Mouse (Mus musculus) forebrain, postnatal 0 days (tissue): ENCODE measurements around the gene Fntb. TPM values are rescaled to one million over a fixed set of nuclear protein-coding genes. Genes with fewer than 3 reads are reported as not detected.

Experiments
- ATAC-seq: fragments of 200-750 bp; cut with Nextera tagmentation; 2 replicates; pipeline ENCODE4 v1.8.0; 2017; ENCODE audit warnings: mild to moderate bottlenecking, moderate library complexity
- DNase-seq: peaks from one replicate; pipeline ENCODE4 v3.0.0-alpha.2; 2015
- H3K27ac ChIP-seq: fragments of 300-500 bp; sonication (generic); 2 replicates; pipeline ENCODE4 v1.5.1; 2014; ENCODE audit warnings: low read depth, mild to moderate bottlenecking, antibody characterized with exemption, low read length, moderate library complexity, mixed read lengths
- H3K27me3 ChIP-seq: fragments of 300-500 bp; sonication (generic); 2 replicates; pipeline ENCODE4 v1.6.1; 2014; ENCODE audit warnings: mild to moderate bottlenecking, low read length, mixed read lengths; ENCODE audit not compliant: insufficient read depth
- H3K36me3 ChIP-seq: fragments of 300-500 bp; sonication (generic); 2 replicates; pipeline ENCODE4 v1.6.1; 2014; ENCODE audit warnings: mild to moderate bottlenecking, moderate library complexity; ENCODE audit not compliant: insufficient read depth
- H3K4me1 ChIP-seq: fragments of 300-500 bp; sonication (generic); 2 replicates; pipeline ENCODE4 v1.6.1; 2014; ENCODE audit warnings: antibody characterized with exemption; ENCODE audit not compliant: insufficient read depth
- H3K4me2 ChIP-seq: fragments of 300-500 bp; sonication (generic); 2 replicates; pipeline ENCODE4 v1.6.1; 2014; ENCODE audit warnings: low read depth, mild to moderate bottlenecking, moderate library complexity
- H3K4me3 ChIP-seq: fragments of 300-500 bp; sonication (generic); 2 replicates; pipeline ENCODE4 v1.5.1; 2014; ENCODE audit warnings: low read depth, low read length, mixed read lengths
- H3K9ac ChIP-seq: fragments of 300-500 bp; sonication (generic); 2 replicates; pipeline ENCODE4 v1.6.1; 2014; ENCODE audit warnings: mild to moderate bottlenecking
- H3K9me3 ChIP-seq: fragments of 300-500 bp; sonication (generic); 2 replicates; pipeline ENCODE4 v1.6.1; 2016; ENCODE audit warnings: low read length
- CTCF ChIP-seq: sonication (generic); IDR thresholded peaks from 2 replicates; pipeline ENCODE4 v1.5.1; 2016; ENCODE audit warnings: antibody characterized with exemption, control low read depth, low read depth
- WGBS: fragments of 180-500 bp; shearing (Covaris S2); extraction: QIAGEN DNeasy Blood & Tissue Kit; methylation state at CpG from one replicate; pipeline ENCODE4 v1.1.7; 2014; 5-methylcytosine and 5-hydroxymethylcytosine counted together
- polyA plus RNA-seq: library from polyadenylated mRNA; unstranded; fragments of >200 nt; fragmentation: Nextera tagmentation; extraction: Ambion mirVana; gene quantifications from 2 replicates; pipeline ENCODE4 v1.2.1, GENCODE M21; 2015
- total RNA-seq: library from RNA; depleted of rRNA; stranded (reverse); fragments of >200 nt; gene quantifications from 2 replicates; pipeline ENCODE4 v1.2.3, GENCODE M21; 2014

Gene Fntb
- total and polyA plus RNA-seq, 2 experiments from 2014 or later, result 32.3 to 42.3 TPM

GRCm38 (mm10) chr12:76886826-76887225 is 121.4 kb downstream of the Fntb start:
- Histone ChIP-seq H3K4me1 (no peaks in the 10 kb centered on the region), H3K4me2 (no peak overlapping the region), H3K27ac (no peak overlapping the region), H3K9ac (no peak overlapping the region), H3K27me3 (no peaks in the 10 kb centered on the region), H3K36me3 (peaks cover 10% of the 10 kb centered on the region), H3K9me3 (no peaks in the 10 kb centered on the region), H3K4me3 (no peak overlapping the region)
- no peak for TF ChIP-seq CTCF
- no peak for DNase-seq
- ATAC-seq, result no peak
- 78% methylated on average over 7 of the region's 7 CpGs for WGBS

- no peak overlapping the region for H3K4me3 ChIP-seq
- TF ChIP-seq CTCF, result no peak
- ATAC-seq (no peak), DNase-seq (no peak)
- H3K9me3 ChIP-seq, result no peaks in the 10 kb centered on the region
- H3K27ac ChIP-seq, result no peak overlapping the region
- 95% methylated on average over 12 of the region's 12 CpGs for WGBS
- peaks cover 18% of the 10 kb centered on the region for H3K36me3 ChIP-seq
- no peak overlapping the region for H3K9ac ChIP-seq
- no peaks in the 10 kb centered on the region for H3K27me3 ChIP-seq
- H3K4me1 ChIP-seq, result no peaks in the 10 kb centered on the region
- no peak overlapping the region for H3K4me2 ChIP-seq
These were observed 122.6 kb downstream of the Fntb start for GRCm38 (mm10) chr12:76887941-76888340.

- Histone ChIP-seq H3K4me2 (no peak overlapping the region), H3K4me3 (no peak overlapping the region), H3K27me3 (no peaks in the 10 kb centered on the region), H3K9me3 (no peaks in the 10 kb centered on the region), H3K27ac (no peak overlapping the region), H3K36me3 (peaks cover 18% of the 10 kb centered on the region), H3K4me1 (no peaks in the 10 kb centered on the region), H3K9ac (no peak overlapping the region)
- ATAC-seq (no peak), DNase-seq (no peak)
- WGBS, result 92% methylated on average over 11 of the region's 11 CpGs
- TF ChIP-seq CTCF, result no peak
These were observed 124.2 kb downstream of the Fntb start for GRCm38 (mm10) chr12:76889404-76890184.

GRCm38 (mm10) chr12:76891160-76891559 is 125.8 kb downstream of the Fntb start:
- TF ChIP-seq CTCF, result no peak
- no peak overlapping the region for H3K27ac ChIP-seq
- no peak overlapping the region for H3K4me3 ChIP-seq
- H3K4me2 ChIP-seq, result no peak overlapping the region
- no peak; the same call in 1 of the 2 replicates for ATAC-seq
- H3K36me3 ChIP-seq, result peaks cover 18% of the 10 kb centered on the region
- no peak for DNase-seq
- no peak overlapping the region for H3K9ac ChIP-seq
- no peaks in the 10 kb centered on the region for H3K9me3 ChIP-seq
- no peaks in the 10 kb centered on the region for H3K27me3 ChIP-seq
- H3K4me1 ChIP-seq, result no peaks in the 10 kb centered on the region
- WGBS, result 72% methylated on average over 3 of the region's 3 CpGs

GRCm38 (mm10) chr12:76892910-76893695 is 127.7 kb downstream of the Fntb start:
- no peaks in the 10 kb centered on the region for H3K4me1 ChIP-seq
- no peak overlapping the region for H3K4me2 ChIP-seq
- DNase-seq (no peak), ATAC-seq (no peak)
- H3K27me3 ChIP-seq, result no peaks in the 10 kb centered on the region
- no peak for TF ChIP-seq CTCF
- H3K9me3 ChIP-seq, result no peaks in the 10 kb centered on the region
- no peak overlapping the region for H3K27ac ChIP-seq
- no peak overlapping the region for H3K9ac ChIP-seq
- H3K36me3 ChIP-seq, result peaks cover 16% of the 10 kb centered on the region
- WGBS, result 92% methylated on average over 16 of the region's 16 CpGs
- no peak overlapping the region for H3K4me3 ChIP-seq

- no peak for TF ChIP-seq CTCF
- H3K4me3 ChIP-seq, result no peak overlapping the region
- no peak overlapping the region for H3K27ac ChIP-seq
- H3K9me3 ChIP-seq, result no peaks in the 10 kb centered on the region
- ATAC-seq (no peak), DNase-seq (no peak)
- H3K4me2 ChIP-seq, result no peak overlapping the region
- H3K4me1 ChIP-seq, result no peaks in the 10 kb centered on the region
- 77% methylated on average over 10 of the region's 10 CpGs for WGBS
- no peaks in the 10 kb centered on the region for H3K27me3 ChIP-seq
- no peak overlapping the region for H3K9ac ChIP-seq
- H3K36me3 ChIP-seq, result peaks cover 19% of the 10 kb centered on the region
These were observed 129.6 kb downstream of the Fntb start for GRCm38 (mm10) chr12:76894792-76895559.
